Mouse (Mus musculus): Measurements from ENCODE around the gene Wdr90. TPM values are rescaled to one million over a fixed set of nuclear protein-coding genes. Genes with fewer than 3 reads are reported as not detected.
A peak's percentile ranks its signal among the peaks of the same experiment; 100 is the strongest.

The Wdr90 gene
- total RNA-seq (2022), result 1 to 10 TPM in 1 of 4 experiments, under 1 TPM in 3; 0.36 to 1.6 (median 0.84) TPM

- DNase-seq (ENCODE audit: low spot score in 2 of 2), result peak; percentile 80 to 84
These were observed at the start of gene Wdr90 for GRCm38 (mm10) chr17:25860832-25861703. Gene Wdr90, minus strand, starts transcription at chr17:25861501.

DNA sequence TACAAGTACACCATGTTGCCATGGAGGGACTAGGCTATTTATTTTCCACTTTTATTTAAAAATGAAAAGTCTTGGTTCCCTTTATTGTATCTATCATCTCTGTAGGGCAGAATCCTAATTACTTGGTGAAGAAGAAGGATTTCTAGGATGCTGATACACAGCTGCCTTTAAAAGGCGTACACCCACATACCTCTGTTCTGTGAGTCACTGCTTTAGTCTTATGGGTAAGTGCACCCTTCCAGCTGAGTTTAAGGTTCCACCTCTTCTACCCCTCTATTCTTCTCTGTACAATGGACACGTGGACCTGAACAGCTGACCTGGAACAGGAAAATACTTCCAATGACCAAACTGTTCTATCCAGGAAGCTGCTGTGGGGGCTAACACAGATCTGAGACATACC lies 46.3 kb upstream of the Wdr90 start:
- no peak for DNase-seq (ENCODE audit: low spot score in 2 of 2)

DNA sequence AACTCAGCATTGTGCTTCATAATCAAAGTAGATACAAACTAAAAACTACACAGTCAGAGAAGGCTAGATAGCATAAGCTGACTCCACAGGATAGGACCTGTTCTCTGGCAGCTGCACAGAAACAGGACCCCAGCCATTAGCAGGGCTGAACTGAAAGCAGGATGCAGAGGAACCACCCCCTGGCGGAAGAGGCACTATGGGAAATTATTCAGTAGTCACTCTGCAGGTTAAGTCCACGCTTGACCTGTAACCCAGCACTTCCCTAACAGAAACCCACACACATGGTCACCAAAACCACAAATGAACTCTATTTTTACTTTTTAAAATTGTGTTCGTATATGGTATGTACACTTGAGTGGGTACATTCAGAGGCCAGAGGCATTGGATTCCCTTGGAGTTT lies 41.8 kb upstream of the Wdr90 start:
- no peak for DNase-seq (ENCODE audit: low spot score in 2 of 2)

DNA sequence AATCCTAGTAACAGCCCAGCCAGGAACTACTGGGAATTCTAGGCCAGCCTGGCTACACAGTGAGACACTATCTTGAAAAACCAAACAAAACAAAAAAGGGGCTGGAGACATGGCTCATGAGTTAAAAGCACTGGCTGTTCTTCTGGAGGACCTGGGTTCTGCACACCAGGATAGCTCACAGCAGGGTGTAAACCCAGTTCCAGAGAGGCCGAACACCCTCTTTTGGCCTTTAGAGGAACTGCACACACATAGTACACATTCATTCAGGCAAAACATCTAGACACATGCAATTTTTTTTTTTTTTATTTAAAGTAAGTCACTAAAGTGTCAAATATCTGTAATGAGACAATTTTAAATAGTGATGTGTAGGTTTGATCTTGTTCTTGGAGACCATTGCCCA lies 38.9 kb upstream of the Wdr90 start:
- no peak for DNase-seq (ENCODE audit: low spot score in 2 of 2)

DNA sequence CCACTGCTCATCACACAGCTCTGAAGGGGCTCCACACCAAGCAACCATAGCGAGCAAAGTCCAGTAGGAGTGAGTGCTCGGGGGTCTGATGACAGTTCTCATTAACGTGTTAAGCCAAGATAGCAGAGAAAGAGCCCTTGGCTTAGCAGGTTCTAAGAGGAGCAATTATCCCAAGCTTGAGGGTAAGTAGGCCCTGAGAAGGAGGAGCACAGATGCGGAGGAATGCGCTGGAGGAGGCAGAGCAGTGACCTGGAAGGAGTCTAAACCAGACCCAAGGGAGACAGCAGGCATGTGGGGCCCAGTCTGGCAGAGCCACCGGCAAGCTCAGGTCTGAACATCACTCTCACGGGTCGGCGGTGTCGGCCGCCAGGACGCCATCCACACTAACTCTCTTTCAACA lies 34.6 kb upstream of the Wdr90 start:
- DNase-seq (ENCODE audit: low spot score in 2 of 2), result no peak

GRCm38 (mm10) chr17:25895415-25895814 lies 34.1 kb upstream of the Wdr90 start:
- no peak for DNase-seq (ENCODE audit: low spot score in 2 of 2)

GRCm38 (mm10) chr17:25893975-25894617 lies 32.8 kb upstream of the Wdr90 start:
- DNase-seq (ENCODE audit: low spot score in 2 of 2), result no peak

GRCm38 (mm10) chr17:25888837-25889236 lies 27.5 kb upstream of the Wdr90 start:
- no peak for DNase-seq (ENCODE audit: low spot score in 2 of 2)

DNA sequence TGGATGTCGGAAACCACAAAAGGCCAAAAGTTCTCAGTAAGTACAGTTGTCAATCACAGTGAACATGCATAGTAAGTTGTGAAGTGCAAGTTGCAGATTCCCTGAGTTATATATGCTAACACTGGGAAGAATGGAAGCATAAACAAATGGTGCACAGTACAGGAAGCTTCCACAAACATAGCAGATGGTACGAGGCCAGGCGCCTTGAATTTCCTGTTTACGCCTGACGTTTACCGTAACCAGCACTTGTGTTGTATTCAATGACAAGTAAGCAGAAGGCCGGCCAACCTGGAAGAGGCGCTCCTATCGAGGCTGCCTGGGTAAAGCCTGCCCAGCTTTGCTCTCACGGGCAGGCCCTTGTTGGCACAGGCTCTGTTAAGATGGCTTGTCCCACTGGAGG lies 26.2 kb upstream of the Wdr90 start:
- no peak for DNase-seq (ENCODE audit: low spot score in 2 of 2)

- no peak for DNase-seq (ENCODE audit: low spot score in 2 of 2)
These were observed 25.5 kb upstream of the Wdr90 start for GRCm38 (mm10) chr17:25886806-25887205.

DNA sequence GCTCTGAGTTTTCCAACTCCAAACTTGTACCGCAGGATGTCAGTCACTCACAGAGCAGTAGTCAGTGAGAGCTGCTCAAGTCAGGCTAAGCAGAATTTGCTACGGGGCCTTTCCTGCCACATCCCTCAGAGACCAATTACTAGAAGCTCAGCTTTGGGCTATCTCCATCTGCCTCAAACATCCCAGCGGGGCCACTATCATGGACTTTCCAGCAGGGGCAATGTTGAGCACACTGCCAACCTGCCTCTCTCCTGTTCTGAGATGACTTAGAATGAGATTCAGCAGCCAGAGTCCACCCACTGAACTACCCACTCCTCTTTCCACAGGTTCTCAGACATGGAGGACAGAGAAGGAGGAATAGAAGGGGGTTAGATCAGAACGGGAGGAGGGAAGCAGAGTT lies 24.3 kb upstream of the Wdr90 start:
- DNase-seq (ENCODE audit: low spot score in 2 of 2), result no peak

DNA sequence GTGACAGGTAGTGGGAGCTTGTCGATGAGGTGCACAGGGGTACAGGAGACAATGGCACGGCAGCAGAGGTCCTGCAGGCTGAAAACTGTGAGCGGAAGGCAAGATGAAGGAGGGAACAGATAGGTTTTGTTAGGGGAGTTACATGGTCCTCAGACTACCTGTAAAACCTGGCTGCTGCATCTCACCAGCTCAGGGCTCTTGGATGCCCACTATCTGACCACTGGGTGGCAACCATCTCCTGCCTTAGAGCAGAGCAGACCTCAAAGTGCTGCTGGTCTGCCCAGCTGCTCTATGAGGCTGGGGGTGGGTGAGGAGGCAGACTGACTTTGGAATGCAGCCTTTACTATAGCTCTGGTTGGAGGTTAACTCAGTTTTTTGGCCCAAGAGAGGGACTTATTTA lies 22.5 kb upstream of the Wdr90 start:
- DNase-seq (ENCODE audit: low spot score in 2 of 2), result no peak

DNA sequence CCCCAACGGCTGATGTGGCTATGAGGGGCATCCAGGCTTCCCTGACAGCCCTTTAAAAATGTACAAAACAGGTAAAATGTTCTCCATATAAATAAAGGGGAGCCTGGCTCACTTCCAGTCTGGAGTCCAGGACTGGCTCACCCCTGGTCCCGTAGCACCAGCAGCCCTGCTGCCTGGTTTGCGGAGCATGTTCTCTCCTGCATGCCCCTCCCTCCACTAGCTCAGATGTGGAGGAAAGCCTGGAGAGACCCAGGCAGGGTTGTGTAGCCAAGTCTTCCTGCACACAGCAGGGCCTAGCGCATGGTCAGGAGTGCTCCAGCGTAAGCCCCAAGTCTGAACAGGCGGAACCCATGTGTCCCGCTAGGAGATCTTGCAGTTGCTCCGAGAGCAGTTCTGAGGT lies 22.0 kb upstream of the Wdr90 start:
- DNase-seq (ENCODE audit: low spot score in 2 of 2), result no peak

DNA sequence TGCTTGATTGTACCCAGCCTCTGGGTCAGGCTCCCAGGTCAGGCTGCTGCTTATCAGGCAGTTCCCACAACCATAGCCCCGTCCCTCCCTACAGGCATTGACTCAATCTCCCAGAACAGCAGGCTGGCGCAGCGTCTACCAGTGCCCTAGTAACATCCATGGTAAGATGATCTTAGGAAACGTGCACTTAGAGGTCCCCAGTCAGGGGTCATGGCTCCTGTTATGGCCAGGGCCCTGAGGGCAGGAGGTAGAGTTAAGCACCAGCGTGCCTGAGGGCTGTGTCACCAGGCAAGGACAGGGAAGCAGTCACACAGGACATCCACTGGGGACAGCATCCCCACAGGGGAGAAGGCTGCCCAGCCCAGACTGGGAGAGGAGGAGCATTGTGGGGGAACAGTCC lies 21.0 kb upstream of the Wdr90 start:
- no peak for DNase-seq (ENCODE audit: low spot score in 2 of 2)

GRCm38 (mm10) chr17:25881691-25882090 lies 20.4 kb upstream of the Wdr90 start:
- no peak for DNase-seq (ENCODE audit: low spot score in 2 of 2)

DNA sequence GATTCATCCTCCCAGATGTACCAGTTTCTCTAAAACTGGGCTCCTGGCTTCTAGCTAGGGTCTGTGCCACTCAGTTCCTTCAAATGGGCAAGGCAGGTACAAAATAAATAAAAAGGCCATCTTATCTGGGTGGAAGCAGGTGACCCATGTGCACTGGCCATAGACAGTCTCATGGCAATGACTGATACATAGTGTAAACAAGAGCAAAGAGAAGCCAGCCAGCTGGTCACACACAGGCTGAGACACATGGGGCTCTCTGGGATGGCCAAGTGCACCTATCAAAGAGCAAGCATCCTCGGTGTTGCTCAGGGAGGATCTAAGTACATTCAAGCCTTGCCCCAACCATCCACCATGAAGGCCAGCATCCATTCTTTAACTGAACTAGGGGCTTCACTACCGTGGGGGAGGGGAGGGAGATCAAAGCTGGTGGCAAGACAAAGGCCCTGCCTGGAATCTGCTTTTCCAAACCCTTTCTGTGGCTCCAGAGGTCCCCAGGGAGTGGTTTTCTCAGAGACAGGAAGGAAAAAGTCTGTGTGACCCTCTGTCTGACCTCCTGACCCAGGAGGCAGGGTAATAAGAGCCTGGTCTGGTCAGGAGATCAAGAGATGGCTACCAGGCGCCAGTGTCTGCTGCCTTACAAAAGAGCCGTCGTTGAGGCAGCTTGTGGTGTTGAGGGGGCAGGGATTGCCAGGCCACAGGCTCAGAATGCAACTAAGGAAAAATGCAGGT lies 19.8 kb upstream of the Wdr90 start:
- no peak for DNase-seq (ENCODE audit: low spot score in 2 of 2)

- no peak for DNase-seq (ENCODE audit: low spot score in 2 of 2)
These were observed 19.1 kb upstream of the Wdr90 start, which contains the start of gene Wfikkn1 for GRCm38 (mm10) chr17:25880196-25880910. Gene Wfikkn1, minus strand, starts transcription at chr17:25880858.

DNA sequence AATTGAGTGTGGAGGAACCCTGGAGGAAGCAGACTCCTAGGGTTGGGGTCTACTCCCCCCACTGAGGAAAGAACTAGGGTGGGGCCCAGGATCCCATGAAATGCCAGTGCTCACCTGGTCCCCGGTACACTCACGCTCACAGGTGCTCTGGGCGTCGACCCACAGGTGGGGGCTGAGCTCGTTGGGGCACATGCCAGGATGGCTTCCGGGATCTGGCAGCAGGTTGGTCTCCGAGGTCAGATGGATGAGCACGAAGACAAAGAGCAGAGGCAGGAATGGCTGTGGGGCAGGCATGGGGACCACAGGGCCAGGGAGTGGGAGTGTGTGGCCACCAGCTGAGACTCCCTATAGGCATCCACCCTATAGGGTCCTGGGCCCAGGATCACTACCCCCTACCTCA lies 18.4 kb upstream of the Wdr90 start:
- DNase-seq (ENCODE audit: low spot score in 2 of 2), result no peak

- DNase-seq (ENCODE audit: low spot score in 2 of 2), result no peak
These were observed 18.0 kb upstream of the Wdr90 start for GRCm38 (mm10) chr17:25879261-25879660.

GRCm38 (mm10) chr17:25878611-25879180 lies 17.4 kb upstream of the Wdr90 start:
- no peak for DNase-seq (ENCODE audit: low spot score in 2 of 2)
